Mouse (Mus musculus): Measurements from ENCODE around the gene Rp9. TPM values are rescaled to one million over a fixed set of nuclear protein-coding genes. Genes with fewer than 3 reads are reported as not detected.
"Not testable (repeated sequence)": the region's sequence is repeated elsewhere in the genome, so short reads cannot be mapped to it uniquely, and the experiment has no call there.

Rp9 gene
- polyA plus RNA-seq, 1 experiment from 2014 or later = 66.0 TPM

DNA sequence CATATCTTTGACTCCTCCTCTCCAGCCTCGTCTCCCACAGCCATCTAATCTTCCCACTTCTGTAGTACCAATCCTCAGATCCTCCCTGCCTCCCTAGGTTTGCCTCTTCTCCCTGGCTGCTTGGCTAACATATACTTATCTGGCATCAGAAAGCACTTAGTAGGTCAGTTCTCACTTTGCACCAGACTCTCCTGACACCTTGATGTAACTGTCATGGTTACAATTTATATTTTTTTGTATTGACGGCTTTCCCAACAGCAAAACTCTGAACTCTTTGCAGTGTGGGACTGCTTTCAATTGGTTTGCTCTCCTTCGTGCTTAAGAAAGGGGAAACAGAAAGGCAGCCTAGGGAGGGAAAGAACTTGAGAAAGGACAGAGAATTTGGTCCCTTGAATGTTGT, 53.4 kb downstream of the Rp9 start:
- Histone ChIP-seq H3K9ac (replicated peaks; ENCODE audit: low read depth, low read length) (no peak overlapping the region), H3K27ac (ENCODE audit: low read length) (no peak overlapping the region), H3K4me1 (replicated peaks; ENCODE audit: control insufficient read depth, insufficient read depth, low read length) (no peaks in the 10 kb centered on the region), H3K27me3 (replicated peaks; ENCODE audit: control insufficient read depth, insufficient read depth, low read length) (no peaks in the 10 kb centered on the region), H3K4me3 (replicated peaks; ENCODE audit: low read length) (no peak overlapping the region), H3K9me3 (ENCODE audit: control insufficient read depth, low read length) (no peaks in the 10 kb centered on the region), H3K36me3 (ENCODE audit: control insufficient read depth, insufficient read depth) (no peaks in the 10 kb centered on the region), H3K4me2 (ENCODE audit: low read length) (no peak overlapping the region)
- ATAC-seq = no peak
- 85% methylated on average over 3 of the region's 3 CpGs for WGBS

GRCm38 (mm10) chr9:22411002-22411857, 58.3 kb downstream of the Rp9 start, which contains the start of gene 9530077C05Rik:
9530077C05Rik (plus strand) TSS chr9:22411513.
- ATAC-seq = peak; percentile 100
- no peaks in the 10 kb centered on the region for H3K9me3 ChIP-seq (ENCODE audit: control insufficient read depth, low read length)
- H3K27ac ChIP-seq (ENCODE audit: low read length) = peak within 1 kb of the TSS; percentile 47
- 0 out of 2 replicates have a peak, but pooled peaks cover 2% of the 10 kb centered on the region for H3K4me1 ChIP-seq (replicated peaks; ENCODE audit: control insufficient read depth, insufficient read depth, low read length)
- H3K27me3 ChIP-seq (replicated peaks; ENCODE audit: control insufficient read depth, insufficient read depth, low read length) = no peaks in the 10 kb centered on the region
- under 1% methylated on average over 43 of the region's 43 CpGs for WGBS
- H3K4me2 ChIP-seq (ENCODE audit: low read length) = peak within 1 kb of the TSS; percentile 81
- H3K36me3 ChIP-seq (ENCODE audit: control insufficient read depth, insufficient read depth) = no peaks in the 10 kb centered on the region
- peak within 1 kb of the TSS; percentile 81 for H3K9ac ChIP-seq (replicated peaks; ENCODE audit: low read depth, low read length)
- H3K4me3 ChIP-seq (replicated peaks; ENCODE audit: low read length) = peak within 1 kb of the TSS; percentile 72

- no peak for ATAC-seq
- no peak overlapping the region for H3K4me3 ChIP-seq (replicated peaks; ENCODE audit: low read length)
- H3K9ac ChIP-seq (replicated peaks; ENCODE audit: low read depth, low read length) = no peak overlapping the region
- H3K36me3 ChIP-seq (ENCODE audit: control insufficient read depth, insufficient read depth) = no peaks in the 10 kb centered on the region
- 0 out of 2 replicates have a peak, but pooled peaks cover 2% of the 10 kb centered on the region for H3K4me1 ChIP-seq (replicated peaks; ENCODE audit: control insufficient read depth, insufficient read depth, low read length)
- no peak overlapping the region for H3K27ac ChIP-seq (ENCODE audit: low read length)
- H3K9me3 ChIP-seq (ENCODE audit: control insufficient read depth, low read length) = no peaks in the 10 kb centered on the region
- H3K4me2 ChIP-seq (ENCODE audit: low read length) = no peak overlapping the region
- H3K27me3 ChIP-seq (replicated peaks; ENCODE audit: control insufficient read depth, insufficient read depth, low read length) = no peaks in the 10 kb centered on the region
- WGBS = 80% methylated on average over 7 of the region's 7 CpGs
These were observed 60.0 kb downstream of the Rp9 start for GRCm38 (mm10) chr9:22409501-22409900.

DNA sequence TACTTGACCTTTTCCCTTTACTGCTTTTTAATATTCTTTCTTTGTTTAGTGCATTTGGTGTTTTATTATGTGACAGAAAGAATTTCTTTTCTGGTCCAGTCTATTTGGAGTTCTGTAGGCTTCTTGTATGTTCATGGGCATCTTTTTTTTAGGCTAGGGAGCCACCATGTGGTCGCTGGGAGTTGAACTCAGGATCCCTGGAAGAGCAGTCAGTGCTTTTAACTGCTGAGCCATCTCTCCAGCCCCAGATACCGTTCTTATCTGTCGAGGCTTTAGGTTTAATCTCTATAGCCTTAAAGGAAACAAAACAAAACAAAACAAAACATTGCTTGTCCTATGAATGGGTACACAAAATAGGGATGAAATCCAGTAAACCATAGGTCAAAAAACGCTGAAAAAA, 61.2 kb downstream of the Rp9 start:
- H3K9me3 ChIP-seq (ENCODE audit: control insufficient read depth, low read length); H3K9ac ChIP-seq (replicated peaks; ENCODE audit: low read depth, low read length); H3K4me1 ChIP-seq (replicated peaks; ENCODE audit: control insufficient read depth, insufficient read depth, low read length); H3K4me3 ChIP-seq (replicated peaks; ENCODE audit: low read length); H3K36me3 ChIP-seq (ENCODE audit: control insufficient read depth, insufficient read depth); ATAC-seq; H3K4me2 ChIP-seq (ENCODE audit: low read length); H3K27me3 ChIP-seq (replicated peaks; ENCODE audit: control insufficient read depth, insufficient read depth, low read length); H3K27ac ChIP-seq (ENCODE audit: low read length): not testable (repeated sequence)
- WGBS = 38% methylated on average over 4 of the region's 4 CpGs

- H3K9me3 ChIP-seq (ENCODE audit: control insufficient read depth, low read length); H3K4me1 ChIP-seq (replicated peaks; ENCODE audit: control insufficient read depth, insufficient read depth, low read length); ATAC-seq; H3K36me3 ChIP-seq (ENCODE audit: control insufficient read depth, insufficient read depth); H3K27ac ChIP-seq (ENCODE audit: low read length); H3K4me2 ChIP-seq (ENCODE audit: low read length); H3K4me3 ChIP-seq (replicated peaks; ENCODE audit: low read length); H3K9ac ChIP-seq (replicated peaks; ENCODE audit: low read depth, low read length); H3K27me3 ChIP-seq (replicated peaks; ENCODE audit: control insufficient read depth, insufficient read depth, low read length): not testable (repeated sequence)
- WGBS = 97% methylated on average over 2 of the region's 4 CpGs
These were observed 61.9 kb downstream of the Rp9 start for GRCm38 (mm10) chr9:22407633-22408032.

DNA sequence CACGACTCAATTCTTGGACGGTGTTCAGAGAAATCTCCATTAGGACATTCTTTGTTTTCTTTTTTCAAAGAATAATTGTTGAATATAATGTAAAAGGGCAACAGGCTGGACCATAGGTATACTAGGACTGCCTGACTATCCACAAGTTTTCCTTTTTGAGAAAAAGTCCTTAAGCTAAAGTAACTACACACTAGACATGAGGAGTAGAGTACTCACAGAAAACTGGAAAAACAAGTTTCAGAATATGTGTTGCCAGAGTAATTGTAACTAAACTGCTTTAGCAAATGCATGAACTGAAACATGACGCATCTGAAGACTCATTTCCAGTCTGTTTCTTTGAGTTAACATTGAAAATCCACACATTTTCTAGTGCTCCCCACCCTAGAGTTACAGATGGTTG, 64.1 kb downstream of the Rp9 start:
- H3K27ac ChIP-seq (ENCODE audit: low read length) = no peak overlapping the region
- no peak overlapping the region for H3K4me2 ChIP-seq (ENCODE audit: low read length)
- H3K4me3 ChIP-seq (replicated peaks; ENCODE audit: low read length) = no peak overlapping the region
- no peaks in the 10 kb centered on the region for H3K4me1 ChIP-seq (replicated peaks; ENCODE audit: control insufficient read depth, insufficient read depth, low read length)
- 81% methylated on average over 3 of the region's 3 CpGs for WGBS
- no peaks in the 10 kb centered on the region for H3K9me3 ChIP-seq (ENCODE audit: control insufficient read depth, low read length)
- no peak overlapping the region for H3K9ac ChIP-seq (replicated peaks; ENCODE audit: low read depth, low read length)
- H3K27me3 ChIP-seq (replicated peaks; ENCODE audit: control insufficient read depth, insufficient read depth, low read length) = no peaks in the 10 kb centered on the region
- no peaks in the 10 kb centered on the region for H3K36me3 ChIP-seq (ENCODE audit: control insufficient read depth, insufficient read depth)
- ATAC-seq = no peak

- not testable (repeated sequence) for H3K4me2 ChIP-seq (ENCODE audit: low read length); H3K27ac ChIP-seq (ENCODE audit: low read length); H3K9me3 ChIP-seq (ENCODE audit: control insufficient read depth, low read length); H3K9ac ChIP-seq (replicated peaks; ENCODE audit: low read depth, low read length); H3K4me1 ChIP-seq (replicated peaks; ENCODE audit: control insufficient read depth, insufficient read depth, low read length); H3K36me3 ChIP-seq (ENCODE audit: control insufficient read depth, insufficient read depth); H3K27me3 ChIP-seq (replicated peaks; ENCODE audit: control insufficient read depth, insufficient read depth, low read length); H3K4me3 ChIP-seq (replicated peaks; ENCODE audit: low read length); ATAC-seq
- WGBS = 68% methylated on average over 2 of the region's 2 CpGs
These were observed 66.0 kb downstream of the Rp9 start for GRCm38 (mm10) chr9:22403501-22403900.

- H3K36me3 ChIP-seq (ENCODE audit: control insufficient read depth, insufficient read depth) = no peaks in the 10 kb centered on the region
- WGBS = 80% methylated on average over 3 of the region's 3 CpGs
These were observed 66.6 kb downstream of the Rp9 start for GRCm38 (mm10) chr9:22402976-22403375.

GRCm38 (mm10) chr9:22402001-22402400, 67.5 kb downstream of the Rp9 start:
- Histone ChIP-seq H3K36me3 (ENCODE audit: control insufficient read depth, insufficient read depth) (no peaks in the 10 kb centered on the region), H3K27me3 (replicated peaks; ENCODE audit: control insufficient read depth, insufficient read depth, low read length) (no peaks in the 10 kb centered on the region), H3K9me3 (ENCODE audit: control insufficient read depth, low read length) (no peaks in the 10 kb centered on the region), H3K4me2 (ENCODE audit: low read length) (no peak overlapping the region), H3K27ac (ENCODE audit: low read length) (no peak overlapping the region), H3K9ac (replicated peaks; ENCODE audit: low read depth, low read length) (no peak overlapping the region), H3K4me3 (replicated peaks; ENCODE audit: low read length) (no peak overlapping the region), H3K4me1 (replicated peaks; ENCODE audit: control insufficient read depth, insufficient read depth, low read length) (no peaks in the 10 kb centered on the region)
- ATAC-seq = no peak
- WGBS = 90% methylated on average over 6 of the region's 6 CpGs

More at GRCm38 (mm10) chr9:22402976-22403375, 66.6 kb downstream of the Rp9 start:
- Histone ChIP-seq H3K27me3 (replicated peaks; ENCODE audit: control insufficient read depth, insufficient read depth, low read length) (no peaks in the 10 kb centered on the region), H3K27ac (ENCODE audit: low read length) (no peak overlapping the region), H3K4me1 (replicated peaks; ENCODE audit: control insufficient read depth, insufficient read depth, low read length) (no peaks in the 10 kb centered on the region), H3K4me2 (ENCODE audit: low read length) (no peak overlapping the region), H3K4me3 (replicated peaks; ENCODE audit: low read length) (no peak overlapping the region), H3K9ac (replicated peaks; ENCODE audit: low read depth, low read length) (no peak overlapping the region), H3K9me3 (ENCODE audit: control insufficient read depth, low read length) (no peaks in the 10 kb centered on the region)
- no peak for ATAC-seq

Data from forebrain, embryonic 16.5 days (tissue).